Mouse (Mus musculus): ENCODE measurements around the gene Psg22. TPM values are rescaled to one million over a fixed set of nuclear protein-coding genes. Genes with fewer than 3 reads are reported as not detected.

Psg22 gene
- total RNA-seq (2023): not detected

GRCm38 (mm10) chr7:18717790-18718189 lies at the start of gene Psg22:
TSS of gene Psg22 (plus strand) at chr7:18718090.

GRCm38 (mm10) chr7:18686085-18686484 lies 31.8 kb upstream of the Psg22 start, which contains the start of gene Psg20:
TSS of gene Psg20 (minus strand) at chr7:18686185.

Other genes with a start within 250 kb of the Psg22 start
- gene Psg26, start 233.9 kb upstream of the Psg22 start, total RNA-seq (2023): not detected
- not detected for gene Psg25, start 185.8 kb upstream of the Psg22 start, total RNA-seq (2023)
- gene Psg27, start 150.8 kb upstream of the Psg22 start, total RNA-seq (2023): not detected
- gene Psg23, start 101.6 kb upstream of the Psg22 start, total RNA-seq (2023): not detected
- not detected for gene Psg21, start 61.4 kb upstream of the Psg22 start, total RNA-seq (2023)
- not detected for gene Psg20, start 31.9 kb upstream of the Psg22 start, total RNA-seq (2023)
- not detected for gene Psg19, start 80.4 kb downstream of the Psg22 start, total RNA-seq (2023)
- not detected for gene Psg17, start 103.5 kb downstream of the Psg22 start, total RNA-seq (2023)
- not detected for gene Mill2, start 121.9 kb downstream of the Psg22 start, total RNA-seq (2023)
- 9.7 TPM for gene Pglyrp1, start 153.2 kb downstream of the Psg22 start, total RNA-seq (2023)
- 20.6 TPM for gene Ccdc61, start 192.3 kb downstream of the Psg22 start, total RNA-seq (2023)
- not detected for gene Nova2, start 207.8 kb downstream of the Psg22 start, total RNA-seq (2023)